Mouse (Mus musculus) granulocyte monocyte progenitor cell, adult 5-6 weeks (primary cell): Measurements from ENCODE around the gene Cry2. TPM values are rescaled to one million over a fixed set of nuclear protein-coding genes. Genes with fewer than 3 reads are reported as not detected.

Source experiments
- total RNA-seq, 2 experiments: library from RNA; stranded (forward) in 1 of 2; stranded (reverse) in 1 of 2; fragments of 200-712, 200-1000 nt in 1 of 2; fragments of >200 nt in 1 of 2; fragmentation: Nextera tagmentation in 1 of 2; gene quantifications; 2 replicates each; pipeline ENCODE4 v1.2.3; 2014 to 2017

Cry2 gene
- total RNA-seq, 2 experiments from 2014 or later: 8.4 to 12.3 TPM

Other genes with a start within 250 kb of the Cry2 start
- gene Pex16, start 59.4 kb downstream of the Cry2 start, total RNA-seq (2014; fragmentation: Nextera tagmentation): 13.2 and 21.1 TPM in 2 replicates
- gene Pex16, start 59.4 kb downstream of the Cry2 start, total RNA-seq (2017): 15.3 and 17.0 TPM in 2 replicates
- gene Large2, start 59.2 kb downstream of the Cry2 start, total RNA-seq (2014; fragmentation: Nextera tagmentation): 0.75 and 2.5 TPM in 2 replicates
- 0.13 TPM in 1 of 2 replicates, not detected in the other for gene Large2, start 59.2 kb downstream of the Cry2 start, total RNA-seq (2017)
- gene 1700029I15Rik, start 51.5 kb downstream of the Cry2 start, total RNA-seq (2014; fragmentation: Nextera tagmentation): 0.24 and 5.1 TPM in 2 replicates
- gene 1700029I15Rik, start 51.5 kb downstream of the Cry2 start, total RNA-seq (2017): 0.82 and 3.6 TPM in 2 replicates
- gene Mapk8ip1, start 32.8 kb downstream of the Cry2 start, total RNA-seq (2014; fragmentation: Nextera tagmentation): not detected in 2 replicates
- gene Mapk8ip1, start 32.8 kb downstream of the Cry2 start, total RNA-seq (2017): not detected in 2 replicates
- 84.7 and 86.6 TPM in 2 replicates for gene Slc35c1, start 26.5 kb upstream of the Cry2 start, total RNA-seq (2014; fragmentation: Nextera tagmentation)
- gene Slc35c1, start 26.5 kb upstream of the Cry2 start, total RNA-seq (2017): 23.4 and 23.8 TPM in 2 replicates
- 0.21 TPM in 1 of 2 replicates, not detected in the other for gene Chst1, start 165.7 kb upstream of the Cry2 start, total RNA-seq (2014; fragmentation: Nextera tagmentation)
- 0.13 TPM in 1 of 2 replicates, not detected in the other for gene Chst1, start 165.7 kb upstream of the Cry2 start, total RNA-seq (2017)